Mouse (Mus musculus): ENCODE measurements around the gene Sh2b1. TPM values are rescaled to one million over a fixed set of nuclear protein-coding genes. Genes with fewer than 3 reads are reported as not detected.

Sh2b1 gene
- polyA plus RNA-seq, 1 experiment from 2014 or later, result 57.8 TPM

- Histone ChIP-seq H3K4me3 (replicated peaks) (no peak overlapping the region), H3K4me1 (replicated peaks) (peaks cover 35% of the 10 kb centered on the region), H3K27ac (peak overlapping the region; percentile 32; the same call in 1 of the 2 replicates), H3K9ac (replicated peaks) (no peak overlapping the region; the same call in 1 of the 2 replicates), H3K9me3 (no peaks in the 10 kb centered on the region), H3K4me2 (no peak overlapping the region), H3K36me3 (peaks cover 46% of the 10 kb centered on the region), H3K27me3 (peaks cover 6% of the 10 kb centered on the region; the same call in 1 of the 2 replicates)
- ATAC-seq (ENCODE audit: insufficient number of reproducible peaks, insufficient read depth, low FRiP score, low TSS enrichment, low read depth), result no peak
- WGBS, result 51% methylated on average over 7 of the region's 7 CpGs
Measured at GRCm38 (mm10) chr7:126465246-126466030, 9.8 kb downstream of the Sh2b1 start.

GRCm38 (mm10) chr7:126464836-126465235 is 10.4 kb downstream of the Sh2b1 start:
- Histone ChIP-seq H3K4me3 (replicated peaks) (no peak overlapping the region), H3K4me2 (no peak overlapping the region), H3K27me3 (peaks cover 6% of the 10 kb centered on the region; the same call in 1 of the 2 replicates), H3K4me1 (replicated peaks) (peaks cover 37% of the 10 kb centered on the region), H3K9ac (replicated peaks) (no peak overlapping the region; the same call in 1 of the 2 replicates), H3K9me3 (no peaks in the 10 kb centered on the region), H3K36me3 (peaks cover 40% of the 10 kb centered on the region), H3K27ac (peak overlapping the region; percentile 32; the same call in 1 of the 2 replicates)
- no peak for ATAC-seq (ENCODE audit: insufficient number of reproducible peaks, insufficient read depth, low FRiP score, low TSS enrichment, low read depth)
- WGBS, result 29% methylated on average over 5 of the region's 5 CpGs

GRCm38 (mm10) chr7:126464121-126464520 is 11.1 kb downstream of the Sh2b1 start:
- peaks cover 33% of the 10 kb centered on the region for H3K36me3 ChIP-seq
- H3K4me3 ChIP-seq (replicated peaks), result no peak overlapping the region
- ATAC-seq (ENCODE audit: insufficient number of reproducible peaks, insufficient read depth, low FRiP score, low TSS enrichment, low read depth), result no peak
- H3K27me3 ChIP-seq, result peaks cover 6% of the 10 kb centered on the region; the same call in 1 of the 2 replicates
- H3K9me3 ChIP-seq, result no peaks in the 10 kb centered on the region
- H3K27ac ChIP-seq, result peak overlapping the region; percentile 51
- H3K4me2 ChIP-seq, result peak overlapping the region; percentile 21; the same call in 1 of the 2 replicates
- no peak overlapping the region for H3K9ac ChIP-seq (replicated peaks)
- peaks cover 37% of the 10 kb centered on the region for H3K4me1 ChIP-seq (replicated peaks)
- WGBS, result 44% methylated on average over 4 of the region's 4 CpGs

GRCm38 (mm10) chr7:126463547-126463946 is 11.7 kb downstream of the Sh2b1 start:
- H3K4me2 ChIP-seq, result peak overlapping the region; percentile 21; the same call in 1 of the 2 replicates
- no peaks in the 10 kb centered on the region for H3K9me3 ChIP-seq
- peak overlapping the region; percentile 35; the same call in 1 of the 2 replicates for H3K9ac ChIP-seq (replicated peaks)
- ATAC-seq (ENCODE audit: insufficient number of reproducible peaks, insufficient read depth, low FRiP score, low TSS enrichment, low read depth), result no peak
- H3K4me3 ChIP-seq (replicated peaks), result no peak overlapping the region
- 39% methylated on average over 4 of the region's 4 CpGs for WGBS
- H3K4me1 ChIP-seq (replicated peaks), result peaks cover 37% of the 10 kb centered on the region
- peaks cover 27% of the 10 kb centered on the region for H3K36me3 ChIP-seq
- H3K27me3 ChIP-seq, result peaks cover 6% of the 10 kb centered on the region; the same call in 1 of the 2 replicates
- peak overlapping the region; percentile 51 for H3K27ac ChIP-seq

GRCm38 (mm10) chr7:126463004-126463403 is 12.2 kb downstream of the Sh2b1 start, which contains the start of gene Atp2a1:
Atp2a1 (minus strand) TSS chr7:126463108.
- peaks cover 37% of the 10 kb centered on the region for H3K4me1 ChIP-seq (replicated peaks)
- H3K4me2 ChIP-seq, result peak within 1 kb of the TSS; percentile 23
- WGBS, result 36% methylated on average over 5 of the region's 5 CpGs
- H3K36me3 ChIP-seq, result peaks cover 22% of the 10 kb centered on the region
- H3K9ac ChIP-seq (replicated peaks), result peak within 1 kb of the TSS; percentile 40
- peaks cover 6% of the 10 kb centered on the region; the same call in 1 of the 2 replicates for H3K27me3 ChIP-seq
- no peaks in the 10 kb centered on the region for H3K9me3 ChIP-seq
- no peak for ATAC-seq (ENCODE audit: insufficient number of reproducible peaks, insufficient read depth, low FRiP score, low TSS enrichment, low read depth)
- peak within 1 kb of the TSS; percentile 12 for H3K4me3 ChIP-seq (replicated peaks)
- H3K27ac ChIP-seq, result peak within 1 kb of the TSS; percentile 62

GRCm38 (mm10) chr7:126461626-126462025 is 13.6 kb downstream of the Sh2b1 start:
- peaks cover 37% of the 10 kb centered on the region for H3K4me1 ChIP-seq (replicated peaks)
- 65% methylated on average over 3 of the region's 3 CpGs for WGBS
- H3K27me3 ChIP-seq, result peaks cover 6% of the 10 kb centered on the region; the same call in 1 of the 2 replicates
- ATAC-seq (ENCODE audit: insufficient number of reproducible peaks, insufficient read depth, low FRiP score, low TSS enrichment, low read depth), result no peak
- no peaks in the 10 kb centered on the region for H3K9me3 ChIP-seq
- peak overlapping the region; percentile 23 for H3K4me2 ChIP-seq
- H3K27ac ChIP-seq, result peak overlapping the region; percentile 62; the same call in 1 of the 2 replicates
- H3K9ac ChIP-seq (replicated peaks), result 0 out of 2 replicates have a peak overlapping the region, but pooled peaks have one; percentile 40
- H3K4me3 ChIP-seq (replicated peaks), result peak overlapping the region; percentile 5; the same call in 1 of the 2 replicates
- peaks cover 8% of the 10 kb centered on the region for H3K36me3 ChIP-seq

GRCm38 (mm10) chr7:126460623-126461399 is 14.4 kb downstream of the Sh2b1 start:
- WGBS, result 42% methylated on average over 10 of the region's 10 CpGs
- Histone ChIP-seq H3K36me3 (peaks cover under 1% of the 10 kb centered on the region; the same call in 1 of the 2 replicates), H3K4me3 (replicated peaks) (no peak overlapping the region), H3K27me3 (peaks cover 6% of the 10 kb centered on the region; the same call in 1 of the 2 replicates), H3K27ac (peak overlapping the region; percentile 62), H3K9ac (replicated peaks) (0 out of 2 replicates have a peak overlapping the region, but pooled peaks have one; percentile 18), H3K9me3 (no peaks in the 10 kb centered on the region), H3K4me1 (replicated peaks) (peaks cover 37% of the 10 kb centered on the region), H3K4me2 (peak overlapping the region; percentile 30)
- peak; percentile 44; the same call in 1 of the 2 replicates for ATAC-seq (ENCODE audit: insufficient number of reproducible peaks, insufficient read depth, low FRiP score, low TSS enrichment, low read depth)

GRCm38 (mm10) chr7:126458844-126459618 is 16.2 kb downstream of the Sh2b1 start:
- H3K9me3 ChIP-seq, result no peaks in the 10 kb centered on the region
- H3K36me3 ChIP-seq, result no peaks in the 10 kb centered on the region
- no peak for ATAC-seq (ENCODE audit: insufficient number of reproducible peaks, insufficient read depth, low FRiP score, low TSS enrichment, low read depth)
- WGBS, result 74% methylated on average over 11 of the region's 11 CpGs
- H3K9ac ChIP-seq (replicated peaks), result no peak overlapping the region
- H3K27ac ChIP-seq, result no peak overlapping the region
- peaks cover 6% of the 10 kb centered on the region; the same call in 1 of the 2 replicates for H3K27me3 ChIP-seq
- peaks cover 33% of the 10 kb centered on the region for H3K4me1 ChIP-seq (replicated peaks)
- no peak overlapping the region for H3K4me2 ChIP-seq
- no peak overlapping the region for H3K4me3 ChIP-seq (replicated peaks)

GRCm38 (mm10) chr7:126458225-126458624 is 17.0 kb downstream of the Sh2b1 start:
- Histone ChIP-seq H3K27me3 (peaks cover 6% of the 10 kb centered on the region; the same call in 1 of the 2 replicates), H3K9ac (replicated peaks) (no peak overlapping the region), H3K4me2 (no peak overlapping the region), H3K27ac (no peak overlapping the region), H3K4me1 (replicated peaks) (peaks cover 26% of the 10 kb centered on the region), H3K36me3 (no peaks in the 10 kb centered on the region), H3K9me3 (no peaks in the 10 kb centered on the region), H3K4me3 (replicated peaks) (no peak overlapping the region)
- 80% methylated on average over 5 of the region's 5 CpGs for WGBS
- no peak for ATAC-seq (ENCODE audit: insufficient number of reproducible peaks, insufficient read depth, low FRiP score, low TSS enrichment, low read depth)

Data from limb, embryonic 12.5 days (tissue).